In genomic region chr9:32561190-32561890, GRCm38 (mm10) we compare ENCODE assay signal across 23 mouse cellular contexts. TPM values are rescaled to one million over a fixed set of nuclear protein-coding genes. Genes with fewer than 3 reads are reported as not detected.
DNase-seq lines count a peak whose midpoint lies in the region; ATAC-seq and TF ChIP-seq lines count a peak whose summit lies in the region.
"Had no signal": no experiment of that assay in that cellular context is flagged by ENCODE, and none has a peak within 500 bp of the region (broad histone marks: within the 10 kb centered on the region; RNA-seq: fewer than 3 reads in every experiment).

No protein-coding gene starts in this region.

- H3K9ac ChIP-seq in lung, postnatal 0 days (replicated peaks; ENCODE audit: low read depth), result no peak overlapping the region
- H3K9ac ChIP-seq: embryonic facial prominence, embryonic 15.5 days; forebrain, embryonic 15.5 days; heart, embryonic 15.5 days; hindbrain, embryonic 13.5 days had no signal

- H3K4me2 ChIP-seq in lung, postnatal 0 days (replicated peaks; ENCODE audit: low read depth, low read length), result no peak overlapping the region
- H3K4me2 ChIP-seq: embryonic facial prominence, embryonic 15.5 days; forebrain, embryonic 15.5 days; heart, embryonic 11.5 days; heart, embryonic 15.5 days; hindbrain, embryonic 13.5 days had no signal

- peak overlapping the region; percentile 3; the same call in 1 of the 2 replicates for H3K27ac ChIP-seq in layer of hippocampus, adult 2 months
- no peak overlapping the region for H3K27ac ChIP-seq in lung, postnatal 0 days (ENCODE audit: low read length)
- peak overlapping the region; percentile 30; the same call in 1 of the 2 replicates for H3K27ac ChIP-seq in limb, embryonic 10.5 days
- H3K27ac ChIP-seq: embryonic facial prominence, embryonic 15.5 days; forebrain, embryonic 10.5 days; forebrain, embryonic 15.5 days; heart, embryonic 15.5 days; hindbrain, embryonic 13.5 days had no signal

- no peak overlapping the region for H3K4me3 ChIP-seq in layer of hippocampus, adult 2 months
- no peak overlapping the region for H3K4me3 ChIP-seq in lung, postnatal 0 days (ENCODE audit: low read depth, low read length)
- H3K4me3 ChIP-seq in limb, embryonic 10.5 days, result no peak overlapping the region
- H3K4me3 ChIP-seq: embryonic facial prominence, embryonic 15.5 days; erythroblast, embryonic 14.5 days; forebrain, embryonic 10.5 days; forebrain, embryonic 15.5 days; heart, embryonic 15.5 days; hindbrain, embryonic 13.5 days had no signal

- TF ChIP-seq EP300 in lung, postnatal 0 days (IDR thresholded peaks at IDR 0.05), result no peak

- 75% methylated on average over 14 of the region's 14 CpGs for WGBS in lung, postnatal 0 days
- WGBS in limb, embryonic 10.5 days, result 83% methylated on average over 14 of the region's 14 CpGs

- H3K27me3 ChIP-seq in lung, postnatal 0 days (replicated peaks; ENCODE audit: insufficient read depth, low read length), result no peaks in the 10 kb centered on the region
- H3K27me3 ChIP-seq in limb, embryonic 10.5 days (ENCODE audit: low read depth, poor library complexity, severe bottlenecking), result no peaks in the 10 kb centered on the region
- H3K27me3 ChIP-seq: embryonic facial prominence, embryonic 15.5 days; forebrain, embryonic 15.5 days; heart, embryonic 15.5 days had no signal

- no peak for TF ChIP-seq CTCF in layer of hippocampus, adult 2 months (conservative IDR thresholded peaks at IDR 0.05)
- no peak for TF ChIP-seq CTCF in lung, postnatal 0 days (IDR thresholded peaks at IDR 0.05)

- H3K4me1 ChIP-seq in lung, postnatal 0 days (ENCODE audit: insufficient read depth, low read depth, low read length), result no peaks in the 10 kb centered on the region
- H3K4me1 ChIP-seq in limb, embryonic 10.5 days, result peaks cover 63% of the 10 kb centered on the region
- H3K4me1 ChIP-seq: forebrain, embryonic 15.5 days; hindbrain, embryonic 13.5 days had no signal

- ATAC-seq in lung, postnatal 0 days, result 0 out of 2 replicates have a peak, but pooled peaks have one; percentile 21
- ATAC-seq: forebrain, embryonic 15.5 days had no signal

- H3K36me3 ChIP-seq in lung, postnatal 0 days (ENCODE audit: insufficient read depth, low read length), result no peaks in the 10 kb centered on the region
- H3K36me3 ChIP-seq in limb, embryonic 10.5 days, result no peaks in the 10 kb centered on the region
- H3K36me3 ChIP-seq: embryonic facial prominence, embryonic 15.5 days; forebrain, embryonic 10.5 days; forebrain, embryonic 15.5 days; G1E; heart, embryonic 15.5 days; hindbrain, embryonic 13.5 days had no signal

- H3K9me3 ChIP-seq in lung, postnatal 0 days (ENCODE audit: low read length), result no peaks in the 10 kb centered on the region
- H3K9me3 ChIP-seq in limb, embryonic 10.5 days (replicated peaks), result no peaks in the 10 kb centered on the region
- H3K9me3 ChIP-seq: embryonic facial prominence, embryonic 15.5 days; forebrain, embryonic 10.5 days; forebrain, embryonic 15.5 days; heart, embryonic 15.5 days; hindbrain, embryonic 13.5 days had no signal

- DNase-seq in layer of hippocampus, adult 2 months (ENCODE audit: low spot score in 2 of 2), result no peak
- DNase-seq in layer of hippocampus, adult 8-10 months (ENCODE audit: low spot score in 2 of 2), result no peak
- DNase-seq in lung, postnatal 0 days (ENCODE audit: low spot score), result no peak
- DNase-seq in lung, postnatal 14 days, result no peak
- DNase-seq in limb, embryonic 10.5 days (ENCODE audit: low spot score), result no peak
- no peak for DNase-seq in adrenal gland, postnatal 4 days (ENCODE audit: low spot score in 2 of 2)
- DNase-seq: adrenal gland, adult 8-10 months; adrenal gland, postnatal 36 days; cerebellum, adult 11 months; cerebellum, adult 8-10 months; cerebellum, postnatal 14 days; embryo, embryonic 11 days; gastrocnemius, postnatal 36 days; heart, adult 18-20 months; heart, postnatal 14 days had no signal

RNA-seq across cellular contexts. Expression of gene Fli1, which starts 18.7 kb away (rescaled TPM):
- 1 to 10 TPM; 4.0 to 4.3 TPM for total RNA-seq in layer of hippocampus, adult 2 months (2021)
- total RNA-seq in layer of hippocampus, adult 8-10 months (2022), result 10 to 100 TPM in 1 of 4 experiments, 1 to 10 TPM in 3; 4.4 to 11.1 (median 6.3) TPM
- 21.1 and 21.4 TPM in 2 replicates for polyA plus RNA-seq in lung, postnatal 0 days (2015; fragmentation: Nextera tagmentation; extraction: Ambion mirVana)
- polyA plus RNA-seq in limb, embryonic 10.5 days (2016; fragmentation: Nextera tagmentation; extraction: Ambion mirVana), result 50.6 and 71.2 TPM in 2 replicates
- total RNA-seq in adrenal gland, postnatal 4 days (2021), result 10 to 100 TPM; 27.5 to 28.1 TPM
